Mouse (Mus musculus) heart, postnatal 0 days (tissue): Measurements from ENCODE around the gene Dnm3.

Source experiments
- CTCF ChIP-seq: IDR thresholded peaks from 2 replicates; pipeline ENCODE4 v1.5.1; 2016; ENCODE audit warnings: antibody characterized with exemption, control low read depth, low read depth
- EP300 ChIP-seq: IDR thresholded peaks from 2 replicates; pipeline ENCODE4 v1.6.1; 2016; ENCODE audit warnings: antibody characterized with exemption, low read depth

- TF ChIP-seq CTCF, result no peak
- TF ChIP-seq EP300, result no peak
Measured at GRCm38 (mm10) chr1:162126856-162127792, 350.7 kb downstream of the Dnm3 start.
